Mouse (Mus musculus) layer of hippocampus, adult 11-12 months (tissue): ENCODE results near the gene Emilin2.

ENCODE experiments used
- DNase-seq: peaks from one replicate; pipeline ENCODE4 v3.0.0; 2022; ENCODE audit warnings: low spot score

Emilin2 gene

DNA sequence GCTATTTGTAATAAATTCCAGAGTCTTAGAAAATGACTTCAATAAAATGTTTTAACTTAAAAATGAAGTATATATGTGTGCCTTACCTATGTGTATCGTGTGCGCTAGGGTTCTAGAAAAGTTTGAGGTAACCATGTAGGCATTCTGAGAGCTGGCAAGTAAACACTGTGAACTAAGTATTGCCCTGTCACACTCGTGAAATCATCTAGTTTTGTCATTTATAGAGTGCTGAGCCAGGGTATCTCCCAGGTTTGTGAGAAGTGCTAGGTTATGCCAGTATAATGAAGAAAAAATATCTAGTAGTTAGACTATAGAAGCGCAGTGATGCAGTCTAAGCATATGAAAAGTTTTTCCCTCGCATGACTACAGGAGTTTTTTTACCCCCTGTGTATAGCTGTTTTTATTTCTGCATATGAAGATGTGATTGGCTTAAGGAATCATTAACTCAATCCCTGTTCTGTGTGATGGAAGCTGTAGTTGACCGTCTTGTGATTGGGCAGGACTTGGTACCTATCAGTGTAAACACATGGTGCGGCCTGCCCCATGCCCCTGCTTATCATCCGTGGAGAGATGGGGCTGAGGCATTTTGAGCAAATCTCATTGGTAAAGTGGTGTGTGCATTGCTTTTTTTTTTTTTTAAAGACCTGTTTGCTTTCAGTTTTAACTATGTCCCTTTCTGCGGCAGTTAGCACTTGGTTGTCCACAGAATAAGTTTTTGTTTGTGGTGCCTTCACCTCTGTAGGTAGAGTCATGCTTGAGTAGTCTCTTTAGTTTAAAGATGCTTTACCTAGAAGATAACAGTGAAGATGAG is 107.6 kb downstream of the Emilin2 start:
- no peak for DNase-seq
